Mouse (Mus musculus) testis, adult 2 months (tissue): ENCODE measurements at regions not wholly inside any gene's neighbourhood (a gene's known extent, or its start where the extent isn't known, plus 50 kb on each side); places are given as distances from the start of the nearest gene placed in this dataset.

Source experiments
- H3K27ac ChIP-seq: fragments of 200-500 bp; 2 replicates; pipeline ENCODE4 v1.5.1; 2012; ENCODE audit warnings: low read depth, low read length; ENCODE audit not compliant: control insufficient read depth, insufficient read depth
- H3K27me3 ChIP-seq: fragments of 200-500 bp; 2 replicates; pipeline ENCODE4 v1.6.1; 2012; ENCODE audit warnings: mild to moderate bottlenecking, low read length, moderate library complexity; ENCODE audit not compliant: control insufficient read depth, insufficient read depth
- H3K36me3 ChIP-seq: fragments of 200-500 bp; 2 replicates; pipeline ENCODE4 v1.6.1; 2012; ENCODE audit warnings: mild to moderate bottlenecking, low read length; ENCODE audit not compliant: control insufficient read depth, insufficient read depth
- H3K4me1 ChIP-seq: fragments of 200-500 bp; 2 replicates; pipeline ENCODE4 v1.6.1; 2012; ENCODE audit warnings: low read length; ENCODE audit not compliant: control insufficient read depth, insufficient read depth
- H3K4me3 ChIP-seq: fragments of 200-500 bp; 2 replicates; pipeline ENCODE4 v1.5.1; 2012; ENCODE audit warnings: low read depth, mild to moderate bottlenecking, low read length, moderate library complexity, mixed read lengths; ENCODE audit not compliant: control insufficient read depth
- CTCF ChIP-seq: fragments of 200-500 bp; IDR thresholded peaks from 2 replicates; pipeline ENCODE4 v1.5.1; 2012; ENCODE audit warnings: low read depth, mild to moderate bottlenecking, inconsistent platforms, low read length, moderate library complexity; ENCODE audit not compliant: control insufficient read depth, insufficient read depth, insufficient replicate concordance
- POLR2A ChIP-seq: fragments of 200-500 bp; IDR thresholded peaks from 2 replicates; pipeline ENCODE4 v1.6.1; 2012; ENCODE audit warnings: low read depth, mild to moderate bottlenecking, inconsistent platforms, low read length, moderate library complexity; ENCODE audit not compliant: control insufficient read depth

GRCm38 (mm10) chr6:100390258-100390910 is 103.1 kb upstream of the Rybp start:
- Histone ChIP-seq H3K27me3 (no peaks in the 10 kb centered on the region), H3K4me1 (no peaks in the 10 kb centered on the region), H3K4me3 (no peak overlapping the region), H3K27ac (no peak overlapping the region), H3K36me3 (no peaks in the 10 kb centered on the region)
- no peak for TF ChIP-seq CTCF
- no peak for TF ChIP-seq POLR2A

- Histone ChIP-seq H3K4me3 (no peak overlapping the region), H3K27me3 (no peaks in the 10 kb centered on the region), H3K4me1 (no peaks in the 10 kb centered on the region), H3K36me3 (no peaks in the 10 kb centered on the region), H3K27ac (no peak overlapping the region)
- TF ChIP-seq CTCF: no peak
- TF ChIP-seq POLR2A: no peak
Measured at GRCm38 (mm10) chr6:100387042-100387441, 99.8 kb upstream of the Rybp start.

- Histone ChIP-seq H3K27ac (no peak overlapping the region), H3K4me3 (no peak overlapping the region), H3K36me3 (no peaks in the 10 kb centered on the region), H3K4me1 (no peaks in the 10 kb centered on the region), H3K27me3 (no peaks in the 10 kb centered on the region)
- TF ChIP-seq POLR2A (no peak), CTCF (no peak)
Measured at GRCm38 (mm10) chr6:100385640-100386039, 98.4 kb upstream of the Rybp start.

GRCm38 (mm10) chr6:100381046-100381445 is 93.8 kb upstream of the Rybp start:
- Histone ChIP-seq H3K4me3 (no peak overlapping the region), H3K27me3 (no peaks in the 10 kb centered on the region), H3K27ac (no peak overlapping the region), H3K36me3 (no peaks in the 10 kb centered on the region), H3K4me1 (no peaks in the 10 kb centered on the region)
- no peak for TF ChIP-seq CTCF
- no peak for TF ChIP-seq POLR2A

- Histone ChIP-seq H3K4me1 (no peaks in the 10 kb centered on the region), H3K27ac (no peak overlapping the region), H3K4me3 (no peak overlapping the region), H3K36me3 (no peaks in the 10 kb centered on the region), H3K27me3 (no peaks in the 10 kb centered on the region)
- TF ChIP-seq POLR2A (no peak), CTCF (no peak)
Measured at GRCm38 (mm10) chr6:100380536-100380935, 93.3 kb upstream of the Rybp start.

GRCm38 (mm10) chr6:100379792-100380191 is 92.5 kb upstream of the Rybp start:
- Histone ChIP-seq H3K4me1 (no peaks in the 10 kb centered on the region), H3K36me3 (no peaks in the 10 kb centered on the region), H3K27me3 (no peaks in the 10 kb centered on the region), H3K4me3 (no peak overlapping the region), H3K27ac (no peak overlapping the region)
- TF ChIP-seq CTCF: no peak
- TF ChIP-seq POLR2A: no peak

GRCm38 (mm10) chr6:100378533-100378874 is 91.2 kb upstream of the Rybp start:
- no peak for TF ChIP-seq CTCF
- no peak for TF ChIP-seq POLR2A
- no peak overlapping the region for H3K4me3 ChIP-seq
- H3K27me3 ChIP-seq: no peaks in the 10 kb centered on the region
- no peak overlapping the region for H3K27ac ChIP-seq
- no peaks in the 10 kb centered on the region for H3K36me3 ChIP-seq
- H3K4me1 ChIP-seq: no peaks in the 10 kb centered on the region

- Histone ChIP-seq H3K36me3 (no peaks in the 10 kb centered on the region), H3K4me1 (no peaks in the 10 kb centered on the region), H3K27ac (no peak overlapping the region), H3K27me3 (no peaks in the 10 kb centered on the region), H3K4me3 (no peak overlapping the region)
- TF ChIP-seq CTCF (no peak), POLR2A (no peak)
Measured at GRCm38 (mm10) chr6:100377828-100378532, 90.7 kb upstream of the Rybp start.
